Comparison of ENCODE assay signal across 8 mouse cellular contexts in genomic region chr5:5380731-5381718, GRCm38 (mm10). TPM values are rescaled to one million over a fixed set of nuclear protein-coding genes. Genes with fewer than 3 reads are reported as not detected.
DNase-seq lines count a peak whose midpoint lies in the region; ATAC-seq and TF ChIP-seq lines count a peak whose summit lies in the region.

No protein-coding gene starts in this region.

- DNase-seq in kidney, postnatal 25 days: no peak
- DNase-seq in embryonic facial prominence, embryonic 14.5 days (ENCODE audit: low spot score): peak; percentile 83
- peak; percentile 12 to 37 for DNase-seq in heart, postnatal 36 days
- no peak for DNase-seq in left cerebral cortex, postnatal 4 days
- no peak for DNase-seq in cerebellum, postnatal 10 days

- H3K27me3 ChIP-seq in kidney, embryonic 14.5 days (ENCODE audit: control insufficient read depth, insufficient read depth, low read length): no peaks in the 10 kb centered on the region
- H3K27me3 ChIP-seq in embryonic facial prominence, embryonic 14.5 days (replicated peaks; ENCODE audit: control insufficient read depth, insufficient read depth, low read length): no peaks in the 10 kb centered on the region
- H3K27me3 ChIP-seq in lung, embryonic 15.5 days: no peaks in the 10 kb centered on the region
- peaks cover 11% of the 10 kb centered on the region for H3K27me3 ChIP-seq in small intestine, adult 2 months (ENCODE audit: control insufficient read depth, insufficient read depth, low read length)

- H3K27ac ChIP-seq in kidney, embryonic 14.5 days (ENCODE audit: low read depth, low read length): no peak overlapping the region
- H3K27ac ChIP-seq in embryonic facial prominence, embryonic 14.5 days (replicated peaks; ENCODE audit: low read depth, low read length): peak overlapping the region; percentile 95
- H3K27ac ChIP-seq in lung, embryonic 15.5 days: peak overlapping the region; percentile 97
- no peak overlapping the region for H3K27ac ChIP-seq in small intestine, adult 2 months (ENCODE audit: insufficient read depth, low read depth, low read length)

- peak overlapping the region; percentile 73 for H3K4me3 ChIP-seq in kidney, embryonic 14.5 days (ENCODE audit: low read length)
- H3K4me3 ChIP-seq in embryonic facial prominence, embryonic 14.5 days (ENCODE audit: low read depth, low read length): peak overlapping the region; percentile 74
- peak overlapping the region; percentile 75 for H3K4me3 ChIP-seq in lung, embryonic 15.5 days
- H3K4me3 ChIP-seq in small intestine, adult 2 months (ENCODE audit: low read depth, low read length): peak overlapping the region; percentile 74

- H3K36me3 ChIP-seq in kidney, embryonic 14.5 days (ENCODE audit: control insufficient read depth, insufficient read depth, low read length): no peaks in the 10 kb centered on the region
- H3K36me3 ChIP-seq in embryonic facial prominence, embryonic 14.5 days (ENCODE audit: control insufficient read depth, insufficient read depth, low read length): no peaks in the 10 kb centered on the region
- no peaks in the 10 kb centered on the region for H3K36me3 ChIP-seq in lung, embryonic 15.5 days
- H3K36me3 ChIP-seq in small intestine, adult 2 months (ENCODE audit: control insufficient read depth, insufficient read depth, low read length): no peaks in the 10 kb centered on the region

- H3K4me1 ChIP-seq in kidney, embryonic 14.5 days (ENCODE audit: control insufficient read depth, insufficient read depth, low read length): peaks cover 13% of the 10 kb centered on the region; the same call in 1 of the 2 replicates
- peaks cover 15% of the 10 kb centered on the region for H3K4me1 ChIP-seq in embryonic facial prominence, embryonic 14.5 days (ENCODE audit: control insufficient read depth, insufficient read depth, low read length)
- peaks cover 28% of the 10 kb centered on the region for H3K4me1 ChIP-seq in lung, embryonic 15.5 days
- H3K4me1 ChIP-seq in small intestine, adult 2 months (ENCODE audit: control insufficient read depth, insufficient read depth, insufficient read length, low read length): peaks cover 3% of the 10 kb centered on the region; the same call in 1 of the 2 replicates

- intact Hi-C loops in heart, postnatal 36 days (cut with DNase I): loop anchor here (1.0 to 10.0 kb wide), 6 partner anchors 38 to 626 kb away; partner anchors contain the start of gene Fzd1
- intact Hi-C loops in left cerebral cortex, postnatal 4 days (cut with DNase I): loop anchor here (10.0 kb wide), 1 partner anchor 416 kb away; no protein-coding TSS in a partner anchor

- no peak; the same call in 1 of the 2 replicates for TF ChIP-seq POLR2A in small intestine, adult 2 months (IDR thresholded peaks at IDR 0.05; ENCODE audit: low read depth, low read length)

- no peak for TF ChIP-seq CTCF in small intestine, adult 2 months (IDR thresholded peaks at IDR 0.05; ENCODE audit: extremely low read depth, insufficient read length, insufficient replicate concordance, low read depth, low read length)

- no peaks in the 10 kb centered on the region for H3K9me3 ChIP-seq in kidney, embryonic 14.5 days (ENCODE audit: control insufficient read depth, low read length)
- no peaks in the 10 kb centered on the region for H3K9me3 ChIP-seq in embryonic facial prominence, embryonic 14.5 days (ENCODE audit: control insufficient read depth, low read length)
- no peaks in the 10 kb centered on the region for H3K9me3 ChIP-seq in lung, embryonic 15.5 days

- peak; percentile 15; the same call in 1 of the 2 replicates for ATAC-seq in kidney, embryonic 14.5 days (ENCODE audit: low FRiP score, low TSS enrichment)
- ATAC-seq in embryonic facial prominence, embryonic 14.5 days (ENCODE audit: low read depth): no peak; the same call in 1 of the 2 replicates
- ATAC-seq in lung, embryonic 15.5 days (ENCODE audit: borderline replicate concordance, extremely low read depth, low FRiP score, low TSS enrichment): peak; percentile 17

- peak overlapping the region; percentile 84 for H3K4me2 ChIP-seq in kidney, embryonic 14.5 days (replicated peaks; ENCODE audit: low read depth, low read length)
- peak overlapping the region; percentile 75 for H3K4me2 ChIP-seq in embryonic facial prominence, embryonic 14.5 days (ENCODE audit: low read depth, low read length)
- H3K4me2 ChIP-seq in lung, embryonic 15.5 days: peak overlapping the region; percentile 79

- WGBS in kidney, embryonic 14.5 days: 4% methylated on average over 23 of the region's 23 CpGs
- WGBS in embryonic facial prominence, embryonic 14.5 days: 5% methylated on average over 17 of the region's 23 CpGs
- under 1% methylated on average over 23 of the region's 23 CpGs for WGBS in lung, embryonic 15.5 days
- 5% methylated on average over 23 of the region's 23 CpGs for WGBS in small intestine, adult 2 months

- H3K9ac ChIP-seq in kidney, embryonic 14.5 days (ENCODE audit: low read depth, low read length): peak overlapping the region; percentile 90
- peak overlapping the region; percentile 94 for H3K9ac ChIP-seq in embryonic facial prominence, embryonic 14.5 days (ENCODE audit: low read depth, low read length)
- peak overlapping the region; percentile 90 for H3K9ac ChIP-seq in lung, embryonic 15.5 days

RNA-seq across cellular contexts. Expression of gene Cdk14, which starts 39.1 kb away (rescaled TPM):
- 12.7 and 18.9 TPM in 2 replicates for polyA plus RNA-seq in kidney, embryonic 14.5 days (2014; fragmentation: Nextera tagmentation; extraction: Ambion mirVana)
- 33.8 and 34.0 TPM in 2 replicates for polyA plus RNA-seq in embryonic facial prominence, embryonic 14.5 days (2014; fragmentation: Nextera tagmentation; extraction: Ambion mirVana)
- total RNA-seq in heart, postnatal 36 days (2021): 10 to 100 TPM in 1 of 2 experiments, 1 to 10 TPM in 1; 8.6 to 10.6 TPM
- 30.4 and 33.1 TPM in 2 replicates for polyA plus RNA-seq in lung, embryonic 15.5 days (2015; fragmentation: Nextera tagmentation; extraction: Ambion mirVana)
- polyA plus RNA-seq in small intestine, adult 2 months (2012; rRNA removed): 0.36 and 0.37 TPM in 2 replicates
- total RNA-seq in left cerebral cortex, postnatal 4 days (2021): 10 to 100 TPM; 84.2 to 92.2 TPM

Comparison
In these comparisons a context has a peak if more than half of its experiments do, and no peak if none do; other contexts are left out.
1. H3K27ac ChIP-seq: peak in embryonic facial prominence, embryonic 14.5 days (single experiment) and lung, embryonic 15.5 days (single experiment); none in kidney, embryonic 14.5 days (single experiment) and small intestine, adult 2 months (single experiment).
2. DNase-seq: peak in embryonic facial prominence, embryonic 14.5 days (single experiment) and heart, postnatal 36 days (2 of 2); none in kidney, postnatal 25 days (0 of 2), left cerebral cortex, postnatal 4 days (single experiment) and cerebellum, postnatal 10 days (0 of 2).
3. RNA of gene Cdk14, which starts 39.1 kb away (polyA plus RNA-seq): 33.8 to 34.0 TPM in embryonic facial prominence, embryonic 14.5 days, 30.4 to 33.1 TPM in lung, embryonic 15.5 days and 12.7 to 18.9 TPM in kidney, embryonic 14.5 days; 0.36 to 0.37 TPM in small intestine, adult 2 months; every median in the first group is over 10 times any median in the second.
4. Peak in every context shown above with its lines, with median percentiles within 50 percentile points of each other: H3K4me2 ChIP-seq, H3K4me3 ChIP-seq and H3K9ac ChIP-seq.